Mouse (Mus musculus): ENCODE results near the gene Lrrfip2. TPM values are rescaled to one million over a fixed set of nuclear protein-coding genes. Genes with fewer than 3 reads are reported as not detected.
A peak's percentile ranks its signal among the peaks of the same experiment; 100 is the strongest.

The Lrrfip2 gene
- 50.8 and 51.3 TPM in 2 replicates for polyA plus RNA-seq (2014; fragmentation: Nextera tagmentation; extraction: Ambion mirVana)

- WGBS: 45% methylated on average over 14 of the region's 14 CpGs
- no peaks in the 10 kb centered on the region for H3K36me3 ChIP-seq (ENCODE audit: control insufficient read depth, insufficient read depth, low read length)
- peak within 1 kb of the TSS; percentile 83 for H3K9ac ChIP-seq (ENCODE audit: low read length)
- peak within 1 kb of the TSS; percentile 86 for H3K27ac ChIP-seq (ENCODE audit: low read depth, low read length)
- peaks cover 11% of the 10 kb centered on the region for H3K4me1 ChIP-seq (ENCODE audit: control insufficient read depth, insufficient read depth, low read length)
- H3K4me3 ChIP-seq (ENCODE audit: low read depth, low read length): peak within 1 kb of the TSS; percentile 97
- H3K4me2 ChIP-seq (ENCODE audit: low read depth): peak within 1 kb of the TSS; percentile 86
- H3K9me3 ChIP-seq (ENCODE audit: control insufficient read depth, low read length): no peaks in the 10 kb centered on the region
- DNase-seq (ENCODE audit: low spot score) (no peak), ATAC-seq (ENCODE audit: insufficient read depth, low FRiP score, low TSS enrichment) (no peak)
- no peaks in the 10 kb centered on the region for H3K27me3 ChIP-seq (ENCODE audit: control insufficient read depth, insufficient read depth, low read length)
Observed at GRCm38 (mm10) chr9:111117126-111117642, at the start of gene Lrrfip2. Lrrfip2 (plus strand) TSS chr9:111117592.

- Histone ChIP-seq H3K9ac (ENCODE audit: low read length) (no peak overlapping the region), H3K36me3 (ENCODE audit: control insufficient read depth, insufficient read depth, low read length) (no peaks in the 10 kb centered on the region), H3K9me3 (ENCODE audit: control insufficient read depth, low read length) (0 out of 2 replicates have a peak, but pooled peaks cover 3% of the 10 kb centered on the region), H3K27me3 (ENCODE audit: control insufficient read depth, insufficient read depth, low read length) (no peaks in the 10 kb centered on the region), H3K4me3 (ENCODE audit: low read depth, low read length) (no peak overlapping the region), H3K27ac (ENCODE audit: low read depth, low read length) (no peak overlapping the region), H3K4me2 (ENCODE audit: low read depth) (no peak overlapping the region), H3K4me1 (ENCODE audit: control insufficient read depth, insufficient read depth, low read length) (no peaks in the 10 kb centered on the region)
- ATAC-seq (ENCODE audit: insufficient read depth, low FRiP score, low TSS enrichment) (no peak), DNase-seq (ENCODE audit: low spot score) (peak; percentile 67)
- 28% methylated on average over 4 of the region's 4 CpGs for WGBS
Observed at GRCm38 (mm10) chr9:111070546-111070961, 46.8 kb upstream of the Lrrfip2 start.

- no peak overlapping the region for H3K9ac ChIP-seq (ENCODE audit: low read length)
- H3K27ac ChIP-seq (ENCODE audit: low read depth, low read length): no peak overlapping the region
- WGBS: 68% methylated on average over 7 of the region's 7 CpGs
- H3K9me3 ChIP-seq (ENCODE audit: control insufficient read depth, low read length): 0 out of 2 replicates have a peak, but pooled peaks cover 3% of the 10 kb centered on the region
- no peaks in the 10 kb centered on the region for H3K36me3 ChIP-seq (ENCODE audit: control insufficient read depth, insufficient read depth, low read length)
- ATAC-seq (ENCODE audit: insufficient read depth, low FRiP score, low TSS enrichment) (no peak), DNase-seq (ENCODE audit: low spot score) (no peak)
- H3K4me3 ChIP-seq (ENCODE audit: low read depth, low read length): no peak overlapping the region
- H3K4me2 ChIP-seq (ENCODE audit: low read depth): no peak overlapping the region
- no peaks in the 10 kb centered on the region for H3K27me3 ChIP-seq (ENCODE audit: control insufficient read depth, insufficient read depth, low read length)
- no peaks in the 10 kb centered on the region for H3K4me1 ChIP-seq (ENCODE audit: control insufficient read depth, insufficient read depth, low read length)
Observed at GRCm38 (mm10) chr9:111072175-111072574, 45.2 kb upstream of the Lrrfip2 start.

- WGBS: 83% methylated on average over 4 of the region's 4 CpGs
- Histone ChIP-seq H3K9ac (ENCODE audit: low read length) (no peak overlapping the region), H3K36me3 (ENCODE audit: control insufficient read depth, insufficient read depth, low read length) (no peaks in the 10 kb centered on the region), H3K4me1 (ENCODE audit: control insufficient read depth, insufficient read depth, low read length) (no peaks in the 10 kb centered on the region), H3K4me3 (ENCODE audit: low read depth, low read length) (no peak overlapping the region), H3K9me3 (ENCODE audit: control insufficient read depth, low read length) (0 out of 2 replicates have a peak, but pooled peaks cover 3% of the 10 kb centered on the region), H3K27ac (ENCODE audit: low read depth, low read length) (no peak overlapping the region), H3K4me2 (ENCODE audit: low read depth) (no peak overlapping the region), H3K27me3 (ENCODE audit: control insufficient read depth, insufficient read depth, low read length) (no peaks in the 10 kb centered on the region)
- ATAC-seq (ENCODE audit: insufficient read depth, low FRiP score, low TSS enrichment): no peak
- DNase-seq (ENCODE audit: low spot score): no peak
Observed at GRCm38 (mm10) chr9:111072971-111073370, 44.4 kb upstream of the Lrrfip2 start.

- WGBS: 59% methylated on average over 5 of the region's 5 CpGs
- Histone ChIP-seq H3K36me3 (ENCODE audit: control insufficient read depth, insufficient read depth, low read length) (no peaks in the 10 kb centered on the region), H3K4me3 (ENCODE audit: low read depth, low read length) (no peak overlapping the region), H3K27ac (ENCODE audit: low read depth, low read length) (no peak overlapping the region), H3K9me3 (ENCODE audit: control insufficient read depth, low read length) (0 out of 2 replicates have a peak, but pooled peaks cover 3% of the 10 kb centered on the region), H3K27me3 (ENCODE audit: control insufficient read depth, insufficient read depth, low read length) (no peaks in the 10 kb centered on the region), H3K4me1 (ENCODE audit: control insufficient read depth, insufficient read depth, low read length) (no peaks in the 10 kb centered on the region), H3K4me2 (ENCODE audit: low read depth) (no peak overlapping the region), H3K9ac (ENCODE audit: low read length) (no peak overlapping the region)
- ATAC-seq (ENCODE audit: insufficient read depth, low FRiP score, low TSS enrichment): no peak
- no peak for DNase-seq (ENCODE audit: low spot score)
Observed at GRCm38 (mm10) chr9:111077745-111078144, 39.6 kb upstream of the Lrrfip2 start.

GRCm38 (mm10) chr9:111080801-111081200 is 36.6 kb upstream of the Lrrfip2 start:
- Histone ChIP-seq H3K27me3 (ENCODE audit: control insufficient read depth, insufficient read depth, low read length) (no peaks in the 10 kb centered on the region), H3K36me3 (ENCODE audit: control insufficient read depth, insufficient read depth, low read length) (no peaks in the 10 kb centered on the region), H3K9me3 (ENCODE audit: control insufficient read depth, low read length) (no peaks in the 10 kb centered on the region), H3K4me2 (ENCODE audit: low read depth) (no peak overlapping the region), H3K27ac (ENCODE audit: low read depth, low read length) (no peak overlapping the region), H3K4me3 (ENCODE audit: low read depth, low read length) (no peak overlapping the region), H3K9ac (ENCODE audit: low read length) (no peak overlapping the region), H3K4me1 (ENCODE audit: control insufficient read depth, insufficient read depth, low read length) (no peaks in the 10 kb centered on the region)
- DNase-seq (ENCODE audit: low spot score) (no peak), ATAC-seq (ENCODE audit: insufficient read depth, low FRiP score, low TSS enrichment) (no peak)
- 89% methylated on average over 8 of the region's 8 CpGs for WGBS

GRCm38 (mm10) chr9:111081765-111082164 is 35.6 kb upstream of the Lrrfip2 start:
- H3K27ac ChIP-seq (ENCODE audit: low read depth, low read length): no peak overlapping the region
- ATAC-seq (ENCODE audit: insufficient read depth, low FRiP score, low TSS enrichment) (no peak), DNase-seq (ENCODE audit: low spot score) (no peak)
- H3K9me3 ChIP-seq (ENCODE audit: control insufficient read depth, low read length): no peaks in the 10 kb centered on the region
- 87% methylated on average over 5 of the region's 5 CpGs for whole genome bisulfite sequencing
- no peak overlapping the region for H3K9ac ChIP-seq (ENCODE audit: low read length)
- no peak overlapping the region for H3K4me2 ChIP-seq (ENCODE audit: low read depth)
- no peak overlapping the region for H3K4me3 ChIP-seq (ENCODE audit: low read depth, low read length)
- no peaks in the 10 kb centered on the region for H3K4me1 ChIP-seq (ENCODE audit: control insufficient read depth, insufficient read depth, low read length)
- no peaks in the 10 kb centered on the region for H3K27me3 ChIP-seq (ENCODE audit: control insufficient read depth, insufficient read depth, low read length)
- H3K36me3 ChIP-seq (ENCODE audit: control insufficient read depth, insufficient read depth, low read length): no peaks in the 10 kb centered on the region

- DNase-seq (ENCODE audit: low spot score) (no peak), ATAC-seq (ENCODE audit: insufficient read depth, low FRiP score, low TSS enrichment) (no peak)
- Histone ChIP-seq H3K9me3 (ENCODE audit: control insufficient read depth, low read length) (no peaks in the 10 kb centered on the region), H3K4me3 (ENCODE audit: low read depth, low read length) (no peak overlapping the region), H3K4me1 (ENCODE audit: control insufficient read depth, insufficient read depth, low read length) (no peaks in the 10 kb centered on the region), H3K36me3 (ENCODE audit: control insufficient read depth, insufficient read depth, low read length) (no peaks in the 10 kb centered on the region), H3K9ac (ENCODE audit: low read length) (no peak overlapping the region), H3K27ac (ENCODE audit: low read depth, low read length) (no peak overlapping the region), H3K4me2 (ENCODE audit: low read depth) (no peak overlapping the region), H3K27me3 (ENCODE audit: control insufficient read depth, insufficient read depth, low read length) (no peaks in the 10 kb centered on the region)
- WGBS: 63% methylated on average over 4 of the region's 4 CpGs
Observed at GRCm38 (mm10) chr9:111085329-111085728, 32.1 kb upstream of the Lrrfip2 start.

GRCm38 (mm10) chr9:111086137-111086536 is 31.3 kb upstream of the Lrrfip2 start:
- H3K27me3 ChIP-seq (ENCODE audit: control insufficient read depth, insufficient read depth, low read length): no peaks in the 10 kb centered on the region
- DNase-seq (ENCODE audit: low spot score): no peak
- 69% methylated on average over 6 of the region's 6 CpGs for WGBS

More at GRCm38 (mm10) chr9:111086137-111086536, 31.3 kb upstream of the Lrrfip2 start:
- no peak for ATAC-seq (ENCODE audit: insufficient read depth, low FRiP score, low TSS enrichment)
- no peak overlapping the region for H3K9ac ChIP-seq (ENCODE audit: low read length)
- no peaks in the 10 kb centered on the region for H3K36me3 ChIP-seq (ENCODE audit: control insufficient read depth, insufficient read depth, low read length)
- no peaks in the 10 kb centered on the region for H3K9me3 ChIP-seq (ENCODE audit: control insufficient read depth, low read length)
- no peak overlapping the region for H3K27ac ChIP-seq (ENCODE audit: low read depth, low read length)
- no peaks in the 10 kb centered on the region for H3K4me1 ChIP-seq (ENCODE audit: control insufficient read depth, insufficient read depth, low read length)
- H3K4me2 ChIP-seq (ENCODE audit: low read depth): no peak overlapping the region
- no peak overlapping the region for H3K4me3 ChIP-seq (ENCODE audit: low read depth, low read length)
